Mouse (Mus musculus) cerebellum, adult 8-10 months (tissue): Measurements from ENCODE around the gene Vapb.

Experiments used
- DNase-seq: peaks from one replicate; pipeline ENCODE4 v3.0.0; 2022

The Vapb gene

DNA sequence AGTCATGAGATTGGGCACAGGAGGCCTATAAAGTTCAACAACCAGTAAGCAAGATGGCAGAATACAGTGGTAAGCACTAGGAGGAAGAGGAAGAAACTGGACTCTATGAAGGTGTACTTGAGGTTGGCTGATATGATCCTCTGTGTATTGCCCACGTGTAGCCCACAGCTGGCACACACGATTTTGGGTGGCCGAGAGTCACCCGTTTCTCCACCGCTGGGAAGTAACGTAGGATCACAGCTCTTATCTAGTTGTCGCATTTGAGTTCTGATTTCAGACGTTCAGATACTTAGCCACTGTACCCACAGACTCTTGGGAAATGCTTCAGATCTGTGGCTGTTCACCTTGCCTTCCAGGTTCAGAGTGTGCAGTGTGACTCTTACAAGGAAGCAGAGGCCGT, 921 bp downstream of the Vapb start:
- no peak for DNase-seq

DNA sequence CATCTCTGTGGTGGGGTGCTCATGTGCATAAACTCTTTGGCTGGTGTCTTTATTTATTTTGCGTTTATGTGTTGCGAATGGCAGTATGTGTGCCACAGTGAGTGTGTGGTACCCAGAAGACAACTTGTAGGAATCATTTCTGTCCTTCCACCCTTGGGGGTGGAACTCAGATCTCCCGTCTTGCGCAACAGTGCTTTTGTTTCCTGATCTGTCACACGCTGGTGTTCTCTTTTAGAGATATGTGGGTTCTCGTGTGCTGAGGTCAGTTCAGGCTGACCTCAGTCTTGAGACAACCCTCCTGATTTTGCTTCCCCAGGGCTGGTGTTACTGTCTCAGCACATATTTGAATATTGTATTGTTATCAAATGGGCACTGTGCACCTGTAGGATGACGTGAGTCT, 1.8 kb downstream of the Vapb start:
- DNase-seq: no peak

DNA sequence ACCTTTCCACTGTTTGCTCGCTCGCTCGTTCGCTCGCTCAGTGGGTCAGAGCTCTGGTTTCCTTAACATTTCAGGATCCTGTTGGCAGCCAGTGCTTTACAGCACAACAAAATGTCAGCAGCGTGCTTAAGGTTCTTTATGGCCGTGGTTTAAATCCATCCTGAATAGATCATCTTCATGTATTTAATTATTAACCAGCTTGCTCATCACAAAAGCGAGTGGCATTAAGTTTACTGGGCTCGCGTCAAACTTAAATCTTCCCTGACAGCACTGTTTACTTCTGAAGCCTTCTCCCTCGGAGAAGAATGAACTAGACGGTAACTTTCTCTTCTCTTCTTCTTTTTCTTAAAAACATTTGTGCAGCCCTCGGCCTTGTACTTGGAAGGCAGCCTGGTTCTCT, 4.8 kb downstream of the Vapb start:
- no peak for DNase-seq

DNA sequence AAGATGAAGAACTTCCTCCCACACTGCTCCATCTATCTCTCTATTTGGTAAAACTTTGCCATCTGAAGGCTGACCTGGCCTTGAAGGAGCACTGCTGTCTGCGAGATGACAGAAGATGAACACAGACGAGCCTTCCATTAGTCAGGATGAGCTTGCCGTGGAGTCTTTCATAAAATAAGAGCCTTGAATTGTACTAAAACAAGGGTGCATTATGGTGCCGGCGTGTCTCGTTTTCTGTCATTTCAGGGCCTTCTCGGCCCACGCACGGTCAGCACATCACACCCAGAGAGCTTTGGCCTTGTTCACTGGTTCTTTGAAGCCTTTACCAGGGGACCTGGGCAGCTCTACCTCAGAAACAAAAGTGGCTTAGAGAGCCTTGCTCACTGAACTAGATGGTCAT, 5.4 kb downstream of the Vapb start:
- no peak for DNase-seq

DNA sequence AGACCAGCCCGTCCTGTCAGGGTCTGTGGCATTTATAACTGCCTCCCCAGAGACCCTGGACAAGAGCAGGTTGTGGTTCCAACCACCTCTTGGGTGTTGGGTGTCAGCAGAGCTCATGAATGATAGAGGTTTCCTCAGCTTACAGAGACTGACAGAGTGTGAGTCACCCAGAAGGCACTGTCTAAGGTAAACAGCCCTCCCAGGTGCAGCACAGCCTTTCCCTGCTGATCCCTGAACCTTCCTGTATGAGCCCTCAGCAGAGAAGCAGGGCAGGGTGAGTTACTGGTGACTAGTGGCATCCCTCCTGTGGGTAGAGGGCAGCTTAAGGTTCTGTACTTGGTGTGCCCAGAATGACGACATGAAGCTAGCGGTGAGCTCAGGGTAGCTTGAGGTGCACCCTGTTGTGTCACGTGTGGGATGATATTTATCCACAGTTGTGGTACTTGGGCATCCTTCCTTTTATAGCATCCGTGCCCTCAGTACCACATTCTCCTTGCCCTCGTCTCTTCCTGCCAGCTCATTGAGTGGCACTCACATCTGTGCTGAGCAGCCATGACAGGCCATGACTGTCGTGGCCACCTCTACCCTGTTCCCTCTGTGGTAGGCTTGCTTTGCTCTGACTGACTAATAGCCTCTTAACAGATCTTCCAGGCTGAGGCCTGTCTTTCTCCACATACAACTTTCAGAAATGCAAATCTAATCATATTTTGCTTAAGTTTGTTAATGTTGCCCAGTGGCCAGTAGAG, 6.9 kb downstream of the Vapb start:
- no peak for DNase-seq

DNA sequence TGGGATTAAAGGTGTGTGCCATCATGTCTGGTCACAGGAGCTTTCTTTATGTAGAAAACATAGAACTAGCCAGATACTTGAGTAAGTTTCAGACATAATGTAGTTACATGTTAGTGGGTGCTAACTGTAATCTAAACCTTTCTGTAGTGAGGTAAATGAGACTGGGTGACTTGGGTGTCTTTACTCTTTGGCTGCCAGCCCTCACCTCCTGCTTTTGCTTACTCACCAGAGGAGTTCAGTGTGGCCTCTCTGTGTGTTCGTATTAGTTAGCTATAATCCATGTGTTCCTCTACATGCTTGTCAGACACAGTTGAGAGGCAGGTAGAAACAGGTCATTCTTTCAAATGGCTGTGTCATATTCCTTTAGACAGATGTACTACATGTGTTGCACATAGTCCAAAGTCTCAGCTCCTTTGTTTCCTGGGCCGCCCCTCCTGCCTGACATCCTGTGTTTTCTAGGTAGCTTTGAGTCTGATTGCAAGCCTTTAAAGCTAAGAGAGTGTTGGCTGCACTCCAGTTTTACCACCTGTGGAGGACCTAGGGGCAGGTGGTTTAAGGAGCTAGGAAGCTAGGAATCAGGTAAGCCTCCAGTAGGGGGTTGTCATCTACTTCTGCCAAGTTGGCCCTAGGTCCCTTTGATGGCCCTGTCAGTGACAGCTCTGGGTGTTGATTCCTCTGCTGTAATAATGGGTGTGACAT, 11.8 kb downstream of the Vapb start:
- no peak for DNase-seq

DNA sequence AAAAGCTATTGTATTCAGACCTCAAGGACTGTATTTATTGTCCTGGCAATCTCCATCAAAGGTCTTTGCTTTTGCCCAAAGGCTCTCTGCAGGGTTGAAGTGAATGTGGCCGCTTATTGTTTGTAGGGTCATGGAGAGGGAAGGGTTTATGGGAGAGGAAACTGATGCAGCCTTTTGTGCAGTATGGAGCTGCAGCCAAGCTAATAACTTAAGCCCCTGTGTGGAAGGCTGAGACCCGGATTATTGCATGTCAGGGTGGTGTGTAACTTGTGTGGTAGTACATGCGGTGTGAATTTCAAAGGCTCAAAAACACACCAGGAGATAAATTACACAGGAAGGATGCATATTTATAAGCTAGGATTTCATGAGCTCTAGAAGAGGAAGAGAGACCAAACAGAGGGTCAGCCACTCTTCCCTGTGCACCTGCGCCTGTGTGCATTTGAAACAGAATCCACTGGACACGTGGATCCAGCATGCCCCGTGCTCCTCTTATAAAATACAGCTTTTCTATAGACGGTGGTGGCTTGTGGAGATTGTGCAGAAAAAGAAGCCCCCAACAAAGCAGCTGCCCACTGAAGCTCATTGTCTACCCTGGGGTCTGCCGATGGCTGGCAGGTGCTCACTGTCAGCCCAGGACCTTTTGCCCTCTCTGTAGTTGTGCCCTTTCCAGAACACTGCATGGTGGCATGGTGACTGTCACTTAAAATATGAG, 18.3 kb downstream of the Vapb start:
- no peak for DNase-seq

DNA sequence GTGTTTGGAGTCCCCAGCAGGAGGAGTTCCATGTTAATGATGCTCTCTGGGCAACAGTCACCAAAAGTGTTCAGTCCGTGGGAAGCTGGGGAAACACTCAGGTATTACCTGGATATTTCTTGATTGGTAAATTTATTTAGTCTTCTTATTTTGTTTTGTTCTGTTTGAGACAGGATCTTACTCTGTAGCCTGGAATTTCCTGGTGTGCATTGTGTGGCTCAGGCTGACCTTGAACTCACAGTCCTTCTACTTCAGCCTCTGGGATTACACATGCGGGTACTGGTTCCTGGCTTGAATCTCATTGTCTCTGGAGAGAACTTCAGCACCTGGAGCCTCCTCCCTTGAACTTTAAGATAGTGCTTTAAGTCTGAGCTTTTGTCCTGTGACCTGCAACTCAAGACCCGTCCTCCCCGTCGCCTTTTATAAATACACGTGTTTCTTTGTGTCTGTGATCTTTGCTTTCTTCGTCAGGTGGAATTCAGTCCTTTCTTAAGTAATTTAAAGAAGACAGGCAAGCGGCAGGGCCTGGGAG, 20.4 kb downstream of the Vapb start:
- no peak for DNase-seq

DNA sequence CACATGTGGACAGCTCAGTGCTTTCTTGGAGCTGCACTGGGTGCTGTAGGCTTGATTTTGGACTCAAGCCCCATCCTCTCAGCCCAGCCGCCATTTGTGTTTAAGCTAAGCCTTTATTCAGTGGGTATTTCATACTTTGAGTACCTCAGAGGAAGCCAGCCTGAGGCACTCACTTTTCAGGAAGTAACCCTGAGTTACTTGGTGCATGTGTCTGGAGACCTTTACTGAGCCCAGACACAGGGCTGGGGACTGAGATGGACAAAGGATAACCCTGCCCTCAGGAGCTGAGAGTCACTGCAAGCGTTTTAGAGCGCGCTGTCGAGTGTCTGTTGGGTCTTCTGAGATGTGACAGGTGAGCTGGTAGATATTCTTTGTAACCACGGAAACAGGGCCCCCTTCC, 23.3 kb downstream of the Vapb start:
- DNase-seq: no peak

DNA sequence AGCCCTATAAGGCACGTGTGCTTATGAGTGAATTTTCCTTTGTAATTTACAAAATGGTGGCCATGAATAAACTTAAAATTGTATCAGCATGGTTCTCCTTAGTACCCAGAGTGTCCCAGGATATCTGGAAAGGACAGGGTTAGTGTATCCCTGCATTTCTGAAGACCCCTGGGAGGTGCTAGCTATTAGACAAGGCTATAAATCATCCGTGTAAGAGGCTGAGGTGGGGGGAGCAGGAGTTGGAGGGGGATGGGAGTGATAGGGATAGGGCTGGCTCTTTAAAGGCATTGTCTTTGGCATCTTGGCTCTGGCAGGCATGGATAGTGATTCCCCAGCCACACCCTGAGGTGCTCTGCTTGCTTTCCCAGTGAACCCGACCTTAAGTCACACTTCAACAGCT, 27.3 kb downstream of the Vapb start:
- DNase-seq: no peak

DNA sequence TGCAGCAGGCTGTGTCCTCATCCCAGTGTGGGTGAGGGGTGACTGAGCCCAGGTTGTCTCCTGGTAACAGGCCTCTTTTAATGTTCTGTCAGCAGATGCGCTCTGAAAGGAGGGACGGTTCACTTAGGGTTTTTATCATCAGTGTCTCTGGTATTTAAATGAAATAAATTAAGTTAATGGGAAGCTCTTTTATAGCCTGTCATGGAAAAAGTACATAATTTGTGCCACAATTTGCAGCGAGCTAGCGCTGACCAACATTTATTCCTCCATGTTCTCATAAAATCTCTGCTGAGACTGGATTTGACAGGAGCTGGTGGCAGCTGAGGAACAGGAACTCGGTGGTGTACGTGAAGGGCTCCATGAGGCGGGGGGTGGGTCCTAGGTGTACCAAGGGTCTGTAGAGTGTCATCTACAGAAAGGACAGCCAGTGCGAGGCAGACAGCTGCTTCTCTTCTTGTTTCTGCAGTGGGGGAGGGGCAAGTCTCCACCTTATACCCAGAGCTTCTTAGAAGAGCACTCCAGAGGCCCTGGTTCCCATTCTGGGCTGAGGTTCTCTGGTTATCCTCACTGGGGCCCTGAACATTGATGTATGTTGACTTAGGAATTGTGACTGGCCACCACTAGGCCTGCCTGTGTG, 30.8 kb downstream of the Vapb start:
- no peak for DNase-seq

DNA sequence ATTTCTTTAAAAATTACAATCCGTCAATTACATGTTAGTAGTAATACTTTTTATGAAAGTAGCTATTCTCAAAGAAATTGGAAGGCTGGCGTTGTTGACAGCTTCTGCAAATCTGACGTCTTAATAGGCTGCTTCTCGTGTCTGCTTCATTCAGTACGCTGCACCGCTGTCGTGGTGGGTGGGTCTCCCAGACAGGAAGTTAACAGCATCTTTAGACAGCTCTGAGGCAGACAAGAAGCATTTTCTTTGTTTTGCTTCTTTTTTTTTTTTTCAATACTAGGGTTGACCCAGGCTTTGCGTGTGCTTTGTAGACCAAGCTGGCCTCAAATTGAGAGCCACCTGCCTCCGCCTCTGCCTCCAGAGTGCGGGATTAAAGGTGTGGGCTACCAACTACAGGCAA, 31.9 kb downstream of the Vapb start:
- DNase-seq: no peak

DNA sequence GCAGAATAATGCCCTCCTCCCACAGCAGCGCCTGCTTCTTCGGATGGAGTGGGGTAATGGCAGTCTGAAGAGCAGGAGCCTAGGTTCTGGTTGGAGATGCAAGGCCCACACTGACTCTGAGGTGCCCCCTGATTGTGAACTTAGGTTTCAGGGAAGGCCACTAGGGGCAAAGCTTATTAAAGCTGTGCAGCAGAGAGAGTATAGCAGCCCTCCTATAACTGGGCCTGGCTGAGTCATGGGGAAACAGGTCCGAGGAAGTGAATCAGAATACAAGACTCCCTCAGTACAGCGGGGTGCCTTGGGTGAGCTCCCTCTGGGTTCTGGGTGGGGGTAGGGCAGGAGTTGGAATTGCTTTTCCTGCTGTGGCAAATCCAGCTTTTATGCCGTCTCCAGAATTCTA, 33.3 kb downstream of the Vapb start:
- no peak for DNase-seq

DNA sequence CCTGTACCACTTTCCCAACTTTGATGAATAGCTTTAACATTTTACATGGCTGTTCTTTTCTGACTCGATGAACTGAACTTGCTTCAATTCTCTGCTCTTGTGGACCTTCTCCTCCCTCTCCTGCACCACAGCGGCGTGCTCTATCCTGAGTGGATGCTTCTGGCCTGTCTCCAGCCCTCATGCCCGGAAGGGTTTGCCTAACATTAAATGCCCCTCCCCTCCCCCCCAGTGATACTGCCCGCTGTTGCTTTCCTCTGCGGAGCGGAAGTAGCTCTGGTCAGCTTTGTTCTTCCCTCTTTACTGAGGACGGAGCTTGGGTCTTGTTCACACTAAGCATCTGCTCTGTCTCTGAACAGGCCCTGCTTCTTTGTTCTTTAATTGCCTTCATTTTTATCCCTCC, 34.4 kb downstream of the Vapb start:
- no peak for DNase-seq

DNA sequence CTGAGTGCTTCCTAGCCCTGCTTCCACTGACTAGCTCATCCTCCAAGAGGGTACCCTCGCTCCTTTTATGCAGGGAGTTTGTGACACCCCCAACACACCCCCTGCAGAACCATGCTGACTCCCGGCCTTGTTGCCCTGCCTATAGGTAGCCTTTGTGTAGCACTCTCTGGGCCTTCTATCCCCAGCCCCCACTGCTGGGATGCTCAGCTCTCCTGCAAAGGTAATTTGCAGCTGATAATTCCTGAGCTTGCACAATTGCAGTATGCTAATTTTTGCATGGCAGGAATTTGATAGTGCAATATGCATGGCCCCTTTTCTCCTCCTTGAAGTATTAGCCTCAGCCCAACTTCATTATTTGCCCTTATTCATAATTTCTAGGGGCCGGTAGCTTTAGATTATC, 38.2 kb downstream of the Vapb start:
- DNase-seq: no peak

DNA sequence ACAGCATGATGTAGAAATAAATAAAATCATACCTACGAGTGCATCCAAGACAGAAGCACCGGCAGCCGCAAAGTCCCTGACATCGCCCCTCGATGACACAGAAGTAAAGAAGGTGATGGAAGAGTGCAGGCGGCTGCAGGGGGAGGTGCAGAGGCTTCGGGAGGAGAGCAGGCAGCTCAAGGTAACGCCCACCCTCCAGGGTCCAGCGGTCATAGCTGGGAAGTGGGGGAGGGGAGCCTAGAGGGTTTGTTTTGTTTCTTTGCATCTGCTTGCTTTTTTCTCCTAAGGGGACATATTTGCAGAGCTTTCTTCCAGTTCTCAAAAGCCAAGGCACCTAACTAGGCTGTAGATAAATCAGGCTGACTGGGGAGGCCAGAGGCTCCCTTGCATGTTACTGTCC, 38.8 kb downstream of the Vapb start:
- no peak for DNase-seq

DNA sequence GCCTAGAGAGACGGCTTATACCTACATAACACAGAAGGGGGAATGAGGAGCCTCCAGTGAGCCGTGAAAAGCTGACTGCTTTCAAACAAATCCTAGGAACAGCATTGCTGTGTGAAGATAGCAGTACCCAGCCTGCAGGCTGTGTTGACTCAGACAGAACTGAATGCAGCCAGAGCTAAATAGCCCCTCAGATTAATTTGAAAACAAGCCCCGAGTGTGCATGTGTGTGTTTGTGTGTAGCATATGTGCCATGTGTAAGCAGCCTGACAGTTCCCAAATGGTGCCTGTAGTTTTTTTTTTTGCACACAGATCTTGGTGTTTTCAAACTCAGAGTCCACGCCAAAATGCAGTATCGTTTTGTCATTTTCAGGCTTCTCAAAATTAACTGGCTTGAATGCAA, 43.6 kb downstream of the Vapb start:
- no peak for DNase-seq

DNA sequence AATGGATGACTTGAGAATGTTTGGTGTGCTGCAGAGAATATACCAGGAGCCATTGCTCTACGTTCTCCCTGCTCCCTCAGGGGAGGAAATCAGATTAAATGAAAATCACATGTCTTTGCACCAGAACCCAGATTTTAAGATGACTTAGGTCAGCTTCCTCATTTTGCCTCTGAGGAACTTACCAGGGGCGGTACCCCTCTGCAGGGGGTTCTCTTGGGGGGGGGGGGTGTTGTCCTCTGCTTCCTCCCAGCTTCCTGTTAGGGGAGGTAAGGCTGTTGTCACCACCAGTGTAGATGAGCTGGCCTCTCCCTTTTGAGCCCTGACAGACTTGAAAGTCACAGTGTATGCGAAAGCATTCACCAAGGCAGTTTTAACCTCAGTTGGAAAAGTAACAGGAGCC, 47.1 kb downstream of the Vapb start:
- no peak for DNase-seq

DNA sequence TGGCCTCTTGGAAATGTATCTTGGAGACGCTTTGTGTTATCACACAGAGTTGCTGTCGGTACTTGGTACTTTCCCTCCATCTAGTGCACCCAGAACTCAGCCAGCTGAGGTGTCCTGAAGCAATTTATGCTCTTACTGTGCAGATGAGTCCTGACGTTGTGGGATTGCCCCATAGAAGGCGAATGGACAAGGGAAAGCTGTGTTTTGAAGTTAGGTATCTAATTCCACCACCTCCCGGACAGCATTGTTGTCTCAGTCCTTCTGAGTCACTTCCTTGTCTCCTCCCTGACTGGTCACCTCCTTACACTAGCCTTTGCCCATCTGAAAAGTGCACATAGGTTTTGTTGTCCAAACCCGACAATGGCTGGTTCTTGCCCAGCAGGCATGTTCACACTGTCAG, 47.6 kb downstream of the Vapb start:
- no peak for DNase-seq

DNA sequence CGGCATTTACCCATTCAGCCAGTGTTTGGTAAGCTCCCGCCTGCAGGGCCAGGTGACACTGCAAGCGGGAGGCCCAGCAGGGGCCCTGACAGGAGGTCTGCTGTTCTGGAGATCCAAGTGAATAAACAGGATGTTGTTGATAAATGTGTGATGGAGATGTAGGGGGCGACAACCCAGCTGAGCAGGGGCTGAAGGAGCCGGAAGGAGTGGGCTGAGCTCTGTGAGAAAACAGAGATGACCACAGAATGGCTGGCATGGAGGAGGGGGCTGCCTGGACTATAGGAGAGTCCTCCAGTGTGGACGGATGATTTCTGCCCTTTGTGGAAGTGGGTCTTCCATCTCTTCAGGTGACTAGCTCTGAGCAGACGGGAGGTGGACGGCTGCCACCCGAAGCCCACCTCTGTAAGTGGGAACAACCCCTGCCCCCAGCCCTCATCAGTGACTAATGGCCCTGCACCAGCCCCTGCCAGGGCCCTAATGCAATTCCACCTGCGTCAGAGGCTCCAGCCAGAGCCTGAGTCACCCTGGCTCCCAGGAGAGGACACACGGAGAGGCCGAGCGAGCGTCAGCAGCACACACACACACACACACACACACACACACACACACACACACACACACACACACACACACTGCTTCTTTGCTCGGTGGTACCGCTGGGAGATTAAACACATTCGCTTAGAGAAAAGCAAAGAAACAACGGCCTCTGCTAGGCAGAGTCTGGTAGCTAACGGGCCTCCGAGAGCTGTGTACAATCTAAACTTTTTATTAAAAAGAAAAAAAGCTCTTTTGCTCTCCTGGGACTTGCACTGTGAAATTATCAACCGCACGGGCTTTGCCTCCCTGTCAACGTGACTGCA, 52.9 kb downstream of the Vapb start:
- DNase-seq: no peak

DNA sequence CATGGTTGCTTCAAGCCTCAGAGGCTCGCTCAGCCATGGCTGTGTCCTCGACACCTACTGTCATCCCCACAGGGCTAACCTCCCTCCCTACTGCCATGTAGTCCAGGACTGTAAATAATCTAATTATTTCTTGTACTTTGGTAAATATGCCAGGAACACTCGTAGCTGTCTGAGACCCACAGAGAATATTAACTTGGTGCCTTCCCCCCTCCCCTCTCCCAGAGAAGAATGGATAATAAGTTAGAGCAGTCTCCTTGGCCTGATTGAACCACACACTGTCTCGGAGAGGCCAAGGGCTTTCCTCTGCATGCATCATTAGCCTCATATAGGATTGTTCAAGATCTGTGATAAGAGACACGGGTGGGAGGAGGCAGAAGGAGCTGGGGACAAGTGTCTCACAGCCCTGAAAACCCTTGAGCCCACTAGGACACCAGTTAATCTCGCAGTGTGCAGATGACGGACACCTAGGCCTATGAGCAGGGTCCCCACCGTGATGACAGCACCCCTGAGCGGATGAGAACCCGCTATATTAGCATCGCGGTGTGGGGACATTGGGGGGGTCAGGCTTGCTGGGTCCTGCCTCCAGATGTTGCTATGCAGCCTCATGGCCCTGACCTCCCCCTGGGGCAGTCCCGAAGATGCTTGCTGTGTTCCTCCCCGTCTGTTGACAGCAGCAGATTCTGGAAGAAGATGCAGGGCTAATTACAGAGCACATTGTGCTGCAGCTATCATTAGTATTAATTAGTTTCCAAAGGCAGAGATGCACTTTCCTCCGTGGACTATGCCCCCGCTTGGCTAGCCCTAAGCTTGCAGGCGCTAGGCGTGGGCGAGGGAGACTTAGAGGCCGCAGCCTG, 54.8 kb downstream of the Vapb start:
- DNase-seq: no peak

DNA sequence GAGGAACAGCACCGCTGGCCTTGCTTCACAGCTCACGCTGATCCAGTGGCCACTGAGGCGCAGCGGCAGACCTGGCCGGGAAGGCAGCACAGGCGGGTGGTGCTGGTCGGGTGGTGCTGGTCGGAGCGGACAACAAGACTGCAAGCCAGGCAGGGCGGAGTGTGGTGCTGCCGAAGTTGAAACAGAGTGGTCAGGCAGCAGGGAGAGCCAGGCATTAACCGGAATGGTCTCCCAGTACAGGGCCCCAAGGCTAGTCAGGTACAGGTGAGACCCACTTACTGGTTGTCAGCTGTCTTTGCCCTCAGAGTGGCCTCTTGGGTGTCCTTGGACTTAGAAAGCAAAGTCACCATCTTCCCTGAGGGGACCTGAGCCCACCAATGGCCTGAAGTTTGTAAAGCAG, 56.7 kb downstream of the Vapb start:
- DNase-seq: no peak
